Mouse (Mus musculus) neural tube, embryonic 11.5 days (tissue): ENCODE measurements around the gene Hfe2. TPM values are rescaled to one million over a fixed set of nuclear protein-coding genes. Genes with fewer than 3 reads are reported as not detected.
"Not testable (repeated sequence)": the region's sequence is repeated elsewhere in the genome, so short reads cannot be mapped to it uniquely, and the experiment has no call there.

Source experiments
- ATAC-seq: fragments of 200-750 bp; cut with Nextera tagmentation; 2 replicates; pipeline ENCODE4 v1.8.0; 2017; ENCODE audit warnings: moderate number of reproducible peaks, mild to moderate bottlenecking, moderate TSS enrichment, moderate library complexity; ENCODE audit not compliant: insufficient read depth, low FRiP score, low TSS enrichment
- DNase-seq: peaks from one replicate; pipeline ENCODE4 v3.0.0-alpha.2; 2015; ENCODE audit warnings: low spot score
- H3K27ac ChIP-seq: fragments of 300-500 bp; sonication (generic); 2 replicates; pipeline ENCODE4 v1.5.1; 2014; ENCODE audit warnings: low read depth, mild to moderate bottlenecking, low read length
- H3K27me3 ChIP-seq: fragments of 300-500 bp; sonication (generic); 2 replicates; pipeline ENCODE4 v1.6.1; 2014; ENCODE audit warnings: mild to moderate bottlenecking, low read length, mixed read lengths; ENCODE audit not compliant: control insufficient read depth, insufficient read depth
- H3K36me3 ChIP-seq: fragments of 300-500 bp; sonication (generic); 2 replicates; pipeline ENCODE4 v1.6.1; 2014; ENCODE audit warnings: mild to moderate bottlenecking, low read length, moderate library complexity, mixed read lengths; ENCODE audit not compliant: control insufficient read depth, insufficient read depth
- H3K4me1 ChIP-seq: fragments of 300-500 bp; sonication (generic); 2 replicates; pipeline ENCODE4 v1.6.1; 2014; ENCODE audit warnings: low read length, mixed read lengths; ENCODE audit not compliant: control insufficient read depth, insufficient read depth
- H3K4me2 ChIP-seq: fragments of 300-500 bp; sonication (generic); 2 replicates; pipeline ENCODE4 v1.6.1; 2014; ENCODE audit warnings: low read depth, mild to moderate bottlenecking, moderate library complexity
- H3K4me3 ChIP-seq: fragments of 300-500 bp; sonication (generic); 2 replicates; pipeline ENCODE4 v1.5.1; 2014; ENCODE audit warnings: low read depth, low read length
- H3K9ac ChIP-seq: fragments of 300-500 bp; sonication (generic); 2 replicates; pipeline ENCODE4 v1.6.1; 2014; ENCODE audit warnings: mild to moderate bottlenecking, low read length
- H3K9me3 ChIP-seq: fragments of 300-500 bp; sonication (generic); 2 replicates; pipeline ENCODE4 v1.6.1; 2016; ENCODE audit warnings: low read length; ENCODE audit not compliant: control insufficient read depth
- WGBS: fragments of 180-500 bp; shearing (Covaris S2); extraction: QIAGEN DNeasy Blood & Tissue Kit; methylation state at CpG from one replicate; pipeline ENCODE4 v1.1.7; 2014; 5-methylcytosine and 5-hydroxymethylcytosine counted together
- polyA plus RNA-seq: library from polyadenylated mRNA; unstranded; fragments of >200 nt; fragmentation: Nextera tagmentation; extraction: Ambion mirVana; gene quantifications from 2 replicates; pipeline ENCODE4 v1.2.1, GENCODE M21; 2014

Gene Hfe2
- polyA plus RNA-seq, 1 experiment from 2014 or later, result 3.6 TPM

DNA sequence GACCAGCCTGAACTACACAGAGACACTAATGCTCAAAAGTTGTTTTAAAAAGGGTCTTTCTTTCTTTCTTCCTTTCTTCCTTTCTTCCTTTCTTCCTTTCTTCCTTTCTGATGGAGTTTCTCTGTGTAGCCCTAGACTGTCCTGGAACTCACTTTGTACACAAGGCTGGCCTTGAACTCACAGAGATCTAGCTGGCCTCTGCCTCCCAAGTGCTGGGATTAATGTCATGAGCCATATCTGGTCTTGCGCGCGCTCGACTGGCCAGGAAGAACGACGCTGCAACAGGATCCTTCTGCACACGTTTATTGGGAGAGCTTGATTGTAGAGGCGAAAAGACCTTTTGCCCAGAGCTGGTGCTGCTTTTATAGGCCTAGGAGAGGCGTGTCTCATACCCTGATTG lies 17.0 kb upstream of the Hfe2 start:
- not testable (repeated sequence) for ATAC-seq, H3K9me3 ChIP-seq, H3K27ac ChIP-seq, H3K27me3 ChIP-seq, H3K4me3 ChIP-seq, DNase-seq, H3K36me3 ChIP-seq, H3K4me1 ChIP-seq, H3K9ac ChIP-seq, H3K4me2 ChIP-seq
- 89% methylated on average over 7 of the region's 9 CpGs for WGBS

DNA sequence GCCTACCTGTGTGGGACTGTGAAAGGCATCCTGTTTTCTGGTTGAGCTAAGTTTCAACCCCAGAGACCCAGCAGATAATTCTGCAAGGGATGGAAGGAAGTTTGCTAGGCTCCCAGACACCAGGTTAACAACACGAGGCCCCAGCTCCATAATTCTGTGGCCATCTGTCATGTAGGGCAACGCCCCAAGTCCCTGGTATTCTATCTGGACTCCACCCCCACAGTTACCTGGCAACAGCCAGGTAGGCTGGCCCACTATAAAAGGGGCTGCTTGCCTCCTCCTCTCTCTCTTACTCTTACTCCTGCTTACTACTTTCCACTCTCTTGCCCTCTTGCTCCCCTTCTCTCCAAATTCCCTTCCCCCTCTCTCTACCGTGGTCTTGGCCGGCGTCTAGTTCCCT lies 4.8 kb upstream of the Hfe2 start:
- Histone ChIP-seq H3K4me2 (no peak overlapping the region), H3K4me1 (no peaks in the 10 kb centered on the region), H3K9ac (no peak overlapping the region), H3K9me3 (no peaks in the 10 kb centered on the region), H3K27me3 (no peaks in the 10 kb centered on the region), H3K27ac (no peak overlapping the region), H3K36me3 (no peaks in the 10 kb centered on the region), H3K4me3 (no peak overlapping the region)
- WGBS, result 61% methylated on average over 5 of the region's 5 CpGs
- no peak for DNase-seq
- no peak for ATAC-seq

DNA sequence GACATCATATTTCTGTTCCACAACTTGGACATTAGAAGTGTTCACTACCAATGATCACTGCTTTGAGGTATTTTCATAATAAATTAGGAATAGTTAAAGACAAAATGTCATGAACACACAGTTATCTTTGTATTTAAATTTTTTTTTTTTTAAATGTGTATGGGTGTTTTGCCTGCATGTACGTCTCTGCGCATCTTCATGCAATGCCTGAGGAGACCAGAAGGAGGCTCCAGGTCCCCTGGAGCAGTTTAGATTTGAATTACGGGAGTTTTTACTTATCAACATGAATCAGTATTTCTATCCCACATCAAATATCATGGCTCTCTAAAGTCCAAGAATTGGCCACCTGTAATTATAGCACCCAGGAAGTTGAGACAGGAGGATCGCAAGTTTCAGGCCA lies 2.8 kb upstream of the Hfe2 start:
- no peak overlapping the region for H3K27ac ChIP-seq
- H3K4me1 ChIP-seq, result no peaks in the 10 kb centered on the region
- DNase-seq, result no peak
- H3K27me3 ChIP-seq, result 0 out of 2 replicates have a peak, but pooled peaks cover 7% of the 10 kb centered on the region
- 73% methylated on average over 4 of the region's 4 CpGs for WGBS
- H3K36me3 ChIP-seq, result no peaks in the 10 kb centered on the region
- H3K9me3 ChIP-seq, result no peaks in the 10 kb centered on the region
- no peak overlapping the region for H3K4me2 ChIP-seq
- H3K9ac ChIP-seq, result no peak overlapping the region
- H3K4me3 ChIP-seq, result no peak overlapping the region
- ATAC-seq, result no peak

DNA sequence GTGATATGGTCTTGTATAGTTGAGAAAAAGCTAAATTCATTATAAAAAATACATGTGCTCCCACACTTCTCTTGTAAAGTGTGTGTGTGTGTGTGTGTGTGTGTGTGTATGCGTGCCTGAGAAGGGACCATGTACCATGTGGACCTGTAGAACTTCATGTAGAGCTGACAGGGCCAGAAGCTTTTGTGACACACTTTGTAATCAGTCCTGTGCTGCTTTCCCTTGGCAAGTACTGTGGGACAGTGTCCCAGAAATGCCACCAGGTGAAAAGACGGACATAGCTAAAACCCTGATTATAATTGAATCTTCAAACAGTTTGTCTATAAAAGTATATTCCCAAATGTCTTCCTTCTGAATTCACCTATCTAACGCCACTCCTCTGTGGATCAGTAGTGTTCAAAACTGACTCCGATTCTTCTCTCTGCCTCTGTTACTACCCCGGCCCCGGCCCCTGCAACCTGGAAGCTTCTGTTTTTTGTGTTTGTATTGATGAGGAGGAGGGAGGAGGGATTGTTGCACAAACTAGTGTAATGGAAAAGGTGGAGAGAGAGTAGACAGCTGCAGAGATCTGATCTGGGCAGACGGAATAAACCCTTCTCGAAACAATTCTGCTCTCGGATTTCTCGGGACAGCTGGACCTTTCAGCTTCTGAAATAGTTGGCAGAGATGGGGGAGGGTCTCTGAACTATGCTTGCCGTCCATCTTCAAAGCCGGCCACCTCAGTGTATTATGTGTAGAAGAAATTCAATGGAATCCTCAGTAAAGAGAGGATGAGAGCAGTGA lies 753 bp upstream of the Hfe2 start:
- Histone ChIP-seq H3K27me3 (peaks cover 16% of the 10 kb centered on the region; the same call in 1 of the 2 replicates), H3K4me1 (no peaks in the 10 kb centered on the region), H3K4me2 (no peak overlapping the region), H3K9me3 (no peaks in the 10 kb centered on the region), H3K27ac (no peak overlapping the region), H3K4me3 (no peak overlapping the region), H3K36me3 (no peaks in the 10 kb centered on the region), H3K9ac (no peak overlapping the region)
- DNase-seq (no peak), ATAC-seq (no peak)
- WGBS, result 76% methylated on average over 12 of the region's 12 CpGs

DNA sequence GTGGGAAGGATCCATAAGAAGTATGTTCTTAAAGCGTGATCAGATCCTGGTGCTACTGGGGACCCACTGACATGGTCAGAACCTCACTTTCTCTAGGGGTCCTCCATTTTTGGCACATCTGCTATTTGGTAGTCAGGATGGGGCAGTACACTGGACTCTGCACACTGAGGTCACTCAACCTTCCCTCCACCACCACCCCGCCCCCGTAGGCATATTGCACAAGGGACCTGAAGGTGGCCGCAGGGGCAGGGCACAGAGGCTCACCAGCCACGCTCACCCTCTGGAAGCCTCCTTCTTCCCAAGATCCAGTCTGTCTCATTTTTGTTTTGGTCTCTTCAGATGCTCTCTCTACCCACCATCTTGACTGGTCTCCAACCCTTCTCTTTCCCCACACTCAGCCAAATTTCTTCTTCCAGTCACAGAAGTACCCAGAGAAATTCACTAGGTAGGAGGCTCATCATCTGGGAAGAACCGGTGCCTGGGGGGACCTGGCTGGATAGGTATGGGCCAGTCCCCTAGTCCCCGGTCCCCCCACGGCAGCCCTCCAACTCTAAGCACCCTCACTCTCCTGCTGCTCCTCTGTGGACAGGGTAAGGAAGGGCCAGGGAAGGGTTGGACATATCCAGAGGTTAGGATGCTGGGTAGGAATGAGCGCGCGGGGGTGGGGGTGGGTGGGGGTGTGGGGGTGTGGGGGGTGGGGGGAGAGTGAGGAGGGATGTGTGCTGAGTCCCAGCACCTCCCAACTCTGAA lies 1.2 kb downstream of the Hfe2 start:
- WGBS, result 81% methylated on average over 8 of the region's 11 CpGs
- no peak overlapping the region for H3K27ac ChIP-seq

DNA sequence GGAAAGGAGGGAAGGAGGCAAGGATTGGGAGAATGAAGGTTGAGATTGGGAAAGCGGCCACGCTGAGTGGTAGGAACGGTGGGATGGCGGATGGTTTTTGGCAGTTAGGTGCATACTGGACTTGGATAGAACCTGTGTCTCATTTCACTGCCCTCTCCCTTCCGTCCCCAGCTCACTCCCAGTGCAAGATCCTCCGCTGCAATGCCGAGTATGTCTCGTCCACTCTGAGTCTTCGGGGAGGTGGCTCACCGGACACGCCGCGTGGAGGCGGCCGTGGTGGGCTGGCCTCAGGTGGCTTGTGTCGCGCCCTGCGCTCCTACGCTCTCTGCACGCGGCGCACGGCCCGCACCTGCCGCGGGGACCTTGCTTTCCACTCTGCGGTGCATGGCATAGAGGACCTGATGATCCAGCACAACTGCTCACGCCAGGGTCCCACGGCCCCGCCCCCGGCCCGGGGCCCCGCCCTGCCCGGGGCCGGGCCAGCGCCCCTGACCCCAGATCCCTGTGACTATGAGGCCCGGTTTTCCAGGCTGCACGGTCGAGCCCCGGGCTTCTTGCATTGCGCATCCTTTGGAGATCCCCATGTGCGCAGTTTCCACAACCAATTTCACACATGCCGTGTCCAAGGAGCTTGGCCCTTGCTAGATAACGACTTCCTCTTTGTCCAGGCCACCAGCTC lies 2.0 kb downstream of the Hfe2 start:
- Histone ChIP-seq H3K4me2 (peak overlapping the region; percentile 75), H3K27me3 (peaks cover 16% of the 10 kb centered on the region; the same call in 1 of the 2 replicates), H3K4me3 (peak overlapping the region; percentile 44), H3K27ac (no peak overlapping the region), H3K4me1 (no peaks in the 10 kb centered on the region), H3K9me3 (no peaks in the 10 kb centered on the region), H3K36me3 (no peaks in the 10 kb centered on the region), H3K9ac (peak overlapping the region; percentile 2; the same call in 1 of the 2 replicates)
- DNase-seq, result peak; percentile 40
- peak; percentile 23; the same call in 1 of the 2 replicates for ATAC-seq
- 5% methylated on average over 43 of the region's 44 CpGs for WGBS

More for the DNA sequence above, 1.2 kb downstream of the Hfe2 start:
- H3K9me3 ChIP-seq, result no peaks in the 10 kb centered on the region
- H3K36me3 ChIP-seq, result no peaks in the 10 kb centered on the region
- H3K4me2 ChIP-seq, result no peak overlapping the region; the same call in 1 of the 2 replicates
- ATAC-seq, result no peak
- H3K9ac ChIP-seq, result no peak overlapping the region
- peaks cover 16% of the 10 kb centered on the region; the same call in 1 of the 2 replicates for H3K27me3 ChIP-seq
- no peak for DNase-seq
- no peak overlapping the region for H3K4me3 ChIP-seq
- H3K4me1 ChIP-seq, result no peaks in the 10 kb centered on the region

DNA sequence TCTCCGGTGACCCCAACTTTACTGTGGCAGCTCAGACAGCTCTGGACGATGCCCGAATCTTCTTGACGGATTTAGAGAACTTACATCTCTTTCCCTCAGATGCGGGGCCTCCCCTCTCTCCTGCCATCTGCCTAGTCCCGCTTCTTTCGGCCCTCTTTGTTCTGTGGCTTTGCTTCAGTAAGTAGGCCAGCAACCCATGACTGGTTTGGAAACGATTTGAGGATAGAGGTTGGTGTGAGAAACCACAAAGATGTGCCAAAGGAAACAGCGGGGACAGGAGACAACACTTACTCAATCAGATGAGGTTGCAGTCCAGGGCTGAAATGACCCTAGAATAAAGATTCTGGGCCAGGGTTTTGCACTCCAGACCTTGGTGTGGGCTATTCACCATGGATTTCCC lies 3.5 kb downstream of the Hfe2 start:
- H3K36me3 ChIP-seq, result no peaks in the 10 kb centered on the region
- H3K27me3 ChIP-seq, result peaks cover 16% of the 10 kb centered on the region; the same call in 1 of the 2 replicates
- no peaks in the 10 kb centered on the region for H3K4me1 ChIP-seq
- no peak overlapping the region for H3K27ac ChIP-seq
- H3K9ac ChIP-seq, result no peak overlapping the region
- no peak for DNase-seq
- no peaks in the 10 kb centered on the region for H3K9me3 ChIP-seq
- H3K4me3 ChIP-seq, result no peak overlapping the region
- 50% methylated on average over 9 of the region's 9 CpGs for WGBS
- no peak overlapping the region for H3K4me2 ChIP-seq
- no peak for ATAC-seq

DNA sequence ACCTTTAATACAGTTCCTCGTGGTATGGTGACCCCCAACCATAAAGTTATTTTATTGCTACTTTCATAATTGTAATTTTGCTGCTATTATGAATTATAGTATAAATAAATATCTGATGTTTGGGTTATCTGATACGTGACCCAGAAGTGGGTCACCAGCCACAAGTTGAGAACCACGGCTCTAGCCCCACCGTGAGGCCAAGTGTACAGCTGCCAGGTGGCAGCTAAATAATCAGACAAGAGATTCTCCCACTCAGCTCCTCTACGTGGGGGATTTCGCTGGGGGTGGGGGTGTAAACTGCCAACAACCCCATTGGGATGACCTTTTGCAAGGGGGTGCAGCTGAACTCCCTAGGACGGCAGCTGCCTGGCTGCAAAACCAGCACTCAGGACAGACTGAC lies 7.1 kb downstream of the Hfe2 start:
- H3K27ac ChIP-seq, result no peak overlapping the region
- H3K4me2 ChIP-seq, result no peak overlapping the region
- H3K27me3 ChIP-seq, result peaks cover 11% of the 10 kb centered on the region; the same call in 1 of the 2 replicates
- H3K9ac ChIP-seq, result no peak overlapping the region
- no peaks in the 10 kb centered on the region for H3K9me3 ChIP-seq
- H3K36me3 ChIP-seq, result no peaks in the 10 kb centered on the region
- WGBS, result 70% methylated on average over 7 of the region's 7 CpGs
- H3K4me1 ChIP-seq, result no peaks in the 10 kb centered on the region
- ATAC-seq, result no peak
- H3K4me3 ChIP-seq, result no peak overlapping the region
- no peak for DNase-seq
